Mouse (Mus musculus): ENCODE measurements at regions not wholly inside any gene's neighbourhood (a gene's known extent, or its start where the extent isn't known, plus 50 kb on each side); places are given as distances from the start of the nearest gene placed in this dataset.
"Not testable (repeated sequence)": the region's sequence is repeated elsewhere in the genome, so short reads cannot be mapped to it uniquely, and the experiment has no call there.

GRCm38 (mm10) chr6:144940871-144941380 lies 135.1 kb downstream of the Bcat1 start:
- DNase-seq (ENCODE audit: low spot score in 2 of 2) = no peak

DNA sequence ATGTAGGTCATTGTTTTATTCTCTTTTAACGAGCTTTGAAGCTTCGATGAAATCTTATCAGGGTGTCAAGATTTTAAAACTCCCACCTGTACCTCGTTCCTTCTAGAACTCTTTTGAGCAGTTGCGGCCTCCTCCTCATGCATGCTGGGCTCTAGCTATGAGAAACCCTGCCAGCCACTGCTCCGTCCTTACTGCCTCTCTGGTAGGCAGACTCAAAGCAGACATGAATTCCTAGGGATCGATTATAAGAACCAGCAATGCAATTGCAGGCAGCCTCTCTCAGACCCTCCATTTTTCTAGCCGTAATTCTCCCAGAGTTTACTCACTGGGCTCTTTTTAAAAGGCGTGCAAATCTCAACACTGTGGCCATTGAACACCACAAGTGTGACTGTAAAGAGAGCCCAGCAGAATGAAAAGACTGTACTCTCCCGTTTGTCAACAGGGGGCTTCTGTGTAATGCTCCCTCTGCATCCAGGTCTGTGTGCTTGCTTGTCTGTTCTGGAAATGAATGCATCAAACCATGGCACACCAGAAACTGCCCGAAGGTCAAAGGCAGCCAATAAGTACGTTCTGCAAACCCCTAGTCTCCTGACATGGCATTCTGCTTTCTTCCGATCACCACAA lies 137.3 kb downstream of the Bcat1 start:
- no peak for DNase-seq (ENCODE audit: low spot score in 2 of 2)

- DNase-seq (ENCODE audit: low spot score in 2 of 2) = no peak
Measured at GRCm38 (mm10) chr6:144937211-144937610, 138.8 kb downstream of the Bcat1 start.

DNA sequence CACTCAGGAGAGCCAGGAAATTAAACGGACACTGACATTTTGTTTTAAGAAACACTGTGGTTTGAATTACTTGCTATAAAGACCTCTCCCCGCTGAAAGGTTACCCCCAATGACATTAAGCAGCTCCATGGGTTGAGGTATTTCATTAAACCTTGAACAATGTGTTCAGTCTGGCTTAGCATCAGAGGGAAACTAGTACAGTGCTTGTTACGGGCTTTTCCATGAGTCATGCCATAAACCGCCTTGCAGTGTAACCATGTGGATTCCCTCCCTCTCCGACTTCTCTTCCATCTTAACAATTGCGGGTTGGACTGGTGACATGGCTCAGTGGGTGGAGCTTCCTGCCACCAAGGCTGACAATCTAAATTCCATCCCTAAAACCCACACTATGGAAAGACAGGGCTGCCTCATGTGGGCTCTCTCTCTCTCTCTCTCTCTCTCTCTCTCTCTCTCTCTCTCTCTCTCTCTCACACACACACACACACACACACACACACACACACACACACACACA lies 142.2 kb downstream of the Bcat1 start:
- DNase-seq (ENCODE audit: low spot score in 2 of 2) = no peak

DNA sequence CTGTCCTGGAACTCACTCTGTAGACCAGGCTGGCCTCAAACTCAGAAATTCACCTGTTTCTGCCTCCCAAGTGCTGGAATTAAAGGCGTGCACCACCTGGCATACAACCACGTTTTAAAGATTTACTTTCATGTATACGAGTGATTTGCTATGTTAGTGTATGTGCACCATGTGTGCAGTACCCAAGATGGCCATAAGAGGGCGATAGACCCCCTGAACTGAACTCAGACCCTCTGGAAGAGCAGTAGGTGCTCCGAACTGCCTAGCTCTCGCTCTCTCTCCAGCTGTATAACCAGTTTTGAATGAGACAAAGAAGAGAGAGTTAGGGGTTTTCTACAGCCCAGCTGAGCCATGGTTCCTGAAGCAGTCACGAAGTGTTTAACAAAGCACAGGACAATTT lies 143.6 kb downstream of the Bcat1 start:
- DNase-seq (ENCODE audit: low spot score in 2 of 2) = no peak

- DNase-seq (ENCODE audit: low spot score in 2 of 2) = no peak
Measured at GRCm38 (mm10) chr6:144929959-144930358, 146.0 kb downstream of the Bcat1 start.

DNA sequence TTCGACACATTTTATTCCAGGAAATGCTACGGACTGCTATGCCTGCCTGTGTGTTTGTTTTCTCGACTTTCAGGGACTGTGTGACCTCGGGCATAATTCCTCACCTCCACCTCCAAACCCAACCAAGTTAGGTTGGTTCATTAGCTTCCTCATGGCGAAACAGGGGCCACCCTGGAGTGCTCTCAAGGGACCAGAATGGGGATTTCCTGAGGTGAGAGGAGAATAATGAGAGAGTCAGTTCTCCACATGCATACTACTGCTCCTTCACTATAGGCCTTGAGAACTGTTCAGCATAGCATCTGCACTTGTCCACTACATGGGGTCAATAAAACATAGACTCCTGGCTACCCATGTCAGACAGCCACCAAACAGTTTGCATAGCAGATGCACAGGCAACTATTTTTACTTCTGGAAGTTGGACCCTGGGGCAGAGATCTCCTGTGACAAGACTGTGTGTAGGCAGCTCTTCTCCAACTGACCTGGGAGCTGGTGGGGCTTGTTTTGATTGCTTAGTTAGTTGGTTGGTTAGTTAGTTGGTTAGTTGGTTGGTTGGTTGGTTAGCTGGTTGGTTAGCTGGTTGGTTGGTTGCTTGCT lies 146.6 kb downstream of the Bcat1 start:
- DNase-seq (ENCODE audit: low spot score in 2 of 2) = peak; percentile 18 to 19

DNA sequence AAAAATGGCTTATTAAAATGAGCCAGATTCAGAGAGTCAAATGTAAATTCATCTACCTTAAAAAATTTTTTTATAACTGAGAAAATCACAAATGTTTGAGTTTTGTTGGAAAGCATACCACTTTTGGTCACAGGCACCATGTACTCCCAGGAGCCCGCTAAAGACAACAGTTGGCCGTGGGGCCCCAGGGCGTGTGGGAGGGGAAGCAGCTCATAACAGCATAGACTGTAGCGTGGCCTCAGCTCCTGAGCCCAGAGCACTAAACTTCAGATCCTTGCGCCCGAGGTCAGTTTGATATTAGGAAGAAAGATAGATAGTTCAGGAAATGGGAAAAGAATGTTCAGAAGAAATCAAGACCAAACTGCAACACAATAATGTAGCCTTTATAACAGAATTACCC lies 145.8 kb upstream of the Sox5 start:
- DNase-seq (ENCODE audit: low spot score in 2 of 2) = peak; percentile 31 to 33

- peak; percentile 69 to 70 for DNase-seq (ENCODE audit: low spot score in 2 of 2)
Measured at GRCm38 (mm10) chr6:144922762-144923161, 141.0 kb upstream of the Sox5 start.

- DNase-seq (ENCODE audit: low spot score in 2 of 2) = peak; percentile 19 to 21
Measured at GRCm38 (mm10) chr6:144919750-144920149, 138.0 kb upstream of the Sox5 start.

DNA sequence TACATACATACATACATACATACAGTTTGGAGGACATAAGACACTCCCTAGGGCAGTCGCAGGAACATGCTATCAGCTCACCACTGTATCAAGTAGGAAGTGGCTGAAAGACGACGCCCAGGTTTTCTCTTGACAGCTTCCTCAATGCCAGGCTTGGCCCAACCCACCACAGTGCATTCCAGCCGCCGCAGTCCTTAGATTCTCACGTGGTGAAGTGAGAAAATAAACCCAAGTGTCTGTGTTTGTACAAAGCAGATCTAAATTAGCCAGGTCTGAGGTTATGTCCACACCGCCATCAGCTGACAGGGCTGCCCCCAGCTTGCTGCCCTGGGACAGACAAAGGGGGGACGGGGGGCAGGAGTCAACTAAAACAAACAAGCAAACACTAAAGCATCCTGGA lies 135.4 kb upstream of the Sox5 start:
- no peak for DNase-seq (ENCODE audit: low spot score in 2 of 2)

DNA sequence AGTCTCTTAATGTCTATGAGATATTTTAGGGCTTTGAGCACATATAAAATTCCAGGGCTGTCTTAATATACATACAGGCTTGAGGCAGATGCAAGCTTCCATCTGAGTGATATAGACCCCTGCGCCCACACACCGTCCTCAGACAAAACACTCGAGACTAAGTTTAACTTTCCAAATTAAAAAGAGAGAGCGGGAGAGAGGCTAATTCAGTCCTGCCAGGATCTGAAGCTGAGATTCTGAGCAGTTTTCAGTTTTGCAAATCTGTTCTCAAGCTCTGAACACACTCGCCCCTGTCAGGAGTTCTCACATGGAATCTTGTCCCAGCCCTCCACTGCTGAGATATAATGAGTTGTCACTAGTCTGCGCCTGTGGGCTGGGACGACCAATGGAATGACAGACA lies 130.0 kb upstream of the Sox5 start:
- DNase-seq (ENCODE audit: low spot score in 2 of 2) = no peak

DNA sequence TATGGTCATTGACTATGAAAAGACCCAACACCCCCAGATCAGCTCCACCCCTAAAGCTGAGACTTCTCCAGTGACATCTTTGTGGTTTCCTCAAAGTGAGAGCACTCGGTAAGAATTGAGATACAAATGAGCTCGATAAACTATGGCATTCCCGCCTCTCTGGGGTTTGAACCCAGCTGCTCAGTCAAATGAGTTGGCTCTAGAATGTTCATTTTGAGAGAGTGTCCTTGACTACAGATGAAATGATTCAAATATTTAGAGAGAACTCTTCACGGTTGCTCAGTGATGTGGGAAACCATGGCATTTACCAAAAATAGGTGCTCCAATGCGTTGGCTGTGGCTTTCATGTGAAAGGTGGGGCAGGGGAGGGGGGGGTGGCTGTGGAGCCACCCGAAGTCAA lies 128.6 kb upstream of the Sox5 start:
- peak; percentile 50 to 55 for DNase-seq (ENCODE audit: low spot score in 2 of 2)

GRCm38 (mm10) chr6:144908646-144909045 lies 126.9 kb upstream of the Sox5 start:
- DNase-seq (ENCODE audit: low spot score in 2 of 2) = no peak

- DNase-seq (ENCODE audit: low spot score in 2 of 2) = peak; percentile 64
Measured at GRCm38 (mm10) chr6:144903156-144903555, 121.4 kb upstream of the Sox5 start.

DNA sequence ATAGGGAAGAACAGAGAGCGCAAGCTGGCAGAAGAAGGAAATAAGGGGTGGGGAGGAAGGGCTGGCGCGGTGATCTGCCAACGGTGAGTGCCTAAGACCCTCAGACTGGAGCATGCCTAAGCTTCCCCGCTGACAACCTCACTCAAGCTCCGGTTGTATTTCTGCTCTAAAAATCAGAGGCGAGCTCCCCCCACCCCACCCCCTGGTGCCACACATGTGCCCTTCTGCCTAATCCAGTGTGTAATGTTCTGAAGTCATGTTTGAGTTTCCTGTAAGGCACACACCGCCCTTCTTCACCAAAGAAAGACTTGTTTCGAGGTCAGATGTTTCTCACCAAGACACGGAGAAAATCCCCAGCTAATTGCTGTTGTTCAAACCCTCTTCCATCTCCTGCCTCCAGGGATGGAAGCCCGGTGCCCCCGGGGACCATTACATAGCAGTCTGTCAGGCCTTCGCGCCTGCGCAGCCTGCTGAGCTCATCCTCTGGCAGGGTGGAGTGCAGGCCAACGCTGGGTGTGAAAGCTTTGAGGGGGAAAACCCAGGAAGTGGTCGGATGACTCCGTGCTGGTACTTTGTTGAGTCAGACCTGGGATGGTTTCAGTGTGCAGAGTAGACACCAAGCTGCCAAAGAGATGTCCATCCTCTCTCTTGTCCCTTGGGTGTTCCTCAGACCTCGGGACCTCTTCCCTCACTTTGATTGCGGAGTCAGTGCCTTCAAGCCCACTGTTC lies 120.7 kb upstream of the Sox5 start:
- peak; percentile 88 to 89 for DNase-seq (ENCODE audit: low spot score in 2 of 2)

- DNase-seq (ENCODE audit: low spot score in 2 of 2) = peak; percentile 77 to 86
Measured at GRCm38 (mm10) chr6:144901825-144902224, 120.0 kb upstream of the Sox5 start.

- DNase-seq (ENCODE audit: low spot score in 2 of 2) = not testable (repeated sequence)
Measured at GRCm38 (mm10) chr6:144900858-144901257, 119.1 kb upstream of the Sox5 start.

- no peak for DNase-seq (ENCODE audit: low spot score in 2 of 2)
Measured at GRCm38 (mm10) chr6:144897526-144897925, 115.7 kb upstream of the Sox5 start.

GRCm38 (mm10) chr6:144890914-144891313 lies 109.1 kb upstream of the Sox5 start:
- no peak for DNase-seq (ENCODE audit: low spot score in 2 of 2)

GRCm38 (mm10) chr6:144890166-144890565 lies 108.4 kb upstream of the Sox5 start:
- no peak for DNase-seq (ENCODE audit: low spot score in 2 of 2)

DNA sequence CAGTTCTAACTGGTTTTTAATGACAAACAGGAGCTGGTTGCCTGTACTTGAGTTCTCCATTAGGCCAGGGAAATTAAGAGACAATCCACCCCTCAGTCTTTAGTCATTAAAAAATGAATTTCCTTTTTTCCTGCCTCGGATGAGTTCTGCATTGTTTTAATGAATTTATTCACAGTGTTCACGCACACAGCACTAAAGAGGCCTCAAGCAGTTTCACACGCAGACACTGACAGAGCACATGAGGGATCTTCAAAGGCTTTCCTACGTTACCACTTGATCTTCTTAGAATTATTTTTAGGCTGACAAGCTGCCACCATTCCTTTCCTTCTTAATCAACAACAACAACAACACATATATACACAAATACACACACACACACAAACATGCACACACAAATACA lies 101.3 kb upstream of the Sox5 start:
- DNase-seq (ENCODE audit: low spot score in 2 of 2) = no peak

DNA sequence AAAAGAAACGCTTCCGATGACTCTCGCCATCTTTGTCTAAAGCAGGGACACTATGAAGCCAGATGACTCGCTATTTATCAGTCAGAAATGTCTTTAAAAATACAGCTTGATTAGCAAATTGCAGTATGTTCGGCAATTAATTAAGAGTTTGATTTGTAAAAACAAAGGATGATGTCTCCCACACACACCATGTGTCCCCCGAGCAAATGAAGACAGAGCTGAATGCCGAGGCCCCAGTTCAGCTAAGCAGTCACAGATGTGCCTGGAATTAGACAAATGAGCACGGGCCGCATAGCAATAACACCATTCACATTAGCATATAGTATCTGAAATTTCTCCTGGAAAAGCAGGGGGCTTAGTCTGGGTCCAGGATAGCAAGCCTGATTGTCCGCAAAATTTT lies 98.3 kb upstream of the Sox5 start:
- DNase-seq (ENCODE audit: low spot score in 2 of 2) = no peak

Data from spleen, postnatal 36 days (tissue).